Mouse (Mus musculus) kidney, adult 2 months (tissue): ENCODE measurements around the gene Brk1.

Experiments
- CTCF ChIP-seq: fragments of 200-500 bp; conservative IDR thresholded peaks from 2 replicates; pipeline ENCODE4 v1.5.1; 2011; ENCODE audit warnings: low read depth, mild to moderate bottlenecking, control low read depth, low read length, moderate library complexity, mixed read lengths; ENCODE audit not compliant: insufficient read depth, insufficient read length
- POLR2A ChIP-seq: fragments of 200-500 bp; IDR thresholded peaks from one replicate; pipeline ENCODE4 v1.6.1; 2011; ENCODE audit warnings: low read depth, low read length, control low read depth

DNA sequence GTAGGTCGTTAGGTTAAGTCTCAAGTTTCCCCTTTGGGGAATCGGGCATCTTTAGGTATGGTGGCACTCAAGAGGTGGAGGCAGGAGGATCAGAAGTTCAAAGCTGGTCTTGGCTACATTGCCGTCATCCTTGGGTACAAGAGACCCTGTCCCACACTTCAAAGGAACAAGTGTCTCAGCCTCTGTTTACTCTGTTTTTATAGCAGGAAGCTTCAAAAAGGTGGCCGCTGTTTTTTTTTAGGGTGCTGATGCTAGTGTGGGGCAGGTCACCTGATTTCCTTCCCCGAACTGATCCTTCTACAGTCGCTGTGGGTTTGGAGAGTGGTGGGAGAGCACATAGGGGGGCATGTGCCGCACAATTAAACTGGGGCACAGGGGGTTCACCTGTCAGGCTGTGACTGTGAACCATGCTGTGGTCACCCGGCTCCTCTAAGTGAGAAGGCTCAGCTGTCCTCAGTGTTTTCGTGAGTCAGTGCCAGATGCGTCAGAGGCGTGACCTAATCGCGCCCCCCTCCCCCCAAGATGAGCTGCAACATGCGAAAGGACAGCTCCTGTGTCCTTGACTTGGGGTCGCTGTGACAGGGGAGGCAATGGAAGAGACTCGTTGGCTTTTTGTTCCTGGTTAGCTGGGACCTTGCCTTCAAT lies 50.3 kb downstream of the Brk1 start:
- TF ChIP-seq CTCF = no peak
- TF ChIP-seq POLR2A = no peak
